Mouse (Mus musculus) CH12.LX (cell line): ENCODE data around the gene Tmem251.

Source experiments
- CTCF ChIP-seq, 2 experiments: IDR thresholded peaks in 1 of 2; conservative IDR thresholded peaks in 1 of 2; 2 replicates each; pipeline ENCODE4 v1.5.1; 2011 to 2012; ENCODE audit warnings: low read depth in 2 of 2, low read length in 2 of 2, improper control_type of control experiment in 1 of 2, inconsistent platforms in 1 of 2, mild to moderate bottlenecking in 1 of 2, moderate library complexity in 1 of 2
- ELF1 ChIP-seq: IDR thresholded peaks from 2 replicates; pipeline ENCODE4 v1.6.1; 2014; ENCODE audit warnings: low read depth, mild to moderate bottlenecking, inconsistent platforms, low read length, improper control_type of control experiment
- MAX ChIP-seq: IDR thresholded peaks from 2 replicates; pipeline ENCODE4 v1.6.1; 2011; ENCODE audit warnings: low read length, improper control_type of control experiment
- POLR2A ChIP-seq: IDR thresholded peaks from 2 replicates; pipeline ENCODE4 v1.6.1; 2011; ENCODE audit warnings: low read depth, mild to moderate bottlenecking, improper control_type of control experiment, low read length

DNA sequence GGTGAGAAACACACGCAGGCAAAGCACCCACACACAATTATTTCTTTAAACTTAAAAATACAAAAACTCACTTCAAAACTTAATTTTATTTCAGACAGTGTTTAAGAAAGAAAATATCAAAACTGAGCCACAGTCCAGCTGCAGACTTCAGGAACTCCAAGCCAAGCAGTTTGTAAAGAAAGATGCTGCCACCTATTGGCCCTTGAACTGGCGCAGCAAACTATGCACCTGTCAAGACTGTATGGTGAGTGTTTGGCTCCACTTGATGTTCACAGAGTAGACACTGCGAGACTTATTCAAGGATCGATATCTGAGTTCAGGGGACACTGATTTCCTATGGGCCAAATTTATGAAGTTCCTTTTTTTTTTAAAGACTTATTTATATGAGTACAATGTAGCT, 25.4 kb downstream of the Tmem251 start:
- TF ChIP-seq POLR2A = no peak
- peak in 1 of 2 experiments; percentile 60; a peak in 2 of 4 replicates for TF ChIP-seq CTCF (conservative IDR thresholded peaks at IDR 0.05 in 1 of 2, IDR thresholded peaks at IDR 0.05 in 1 of 2; ENCODE audit: low read depth in 2 of 2, low read length in 2 of 2)
- TF ChIP-seq MAX = no peak
- no peak for TF ChIP-seq ELF1
